Mouse (Mus musculus) kidney, postnatal 0 days (tissue): ENCODE measurements around the gene Gm37240. TPM values are rescaled to one million over a fixed set of nuclear protein-coding genes. Genes with fewer than 3 reads are reported as not detected.

ENCODE experiments used
- ATAC-seq: fragments of 200-750 bp; cut with Nextera tagmentation; replicated peaks from 2 replicates; pipeline ENCODE4 v1.8.0; 2017; ENCODE audit warnings: low read depth, moderate number of reproducible peaks, moderate TSS enrichment, moderate library complexity; ENCODE audit not compliant: low FRiP score
- DNase-seq: peaks from one replicate; pipeline ENCODE4 v3.0.0-alpha.2; 2016; ENCODE audit warnings: low spot score
- H3K27ac ChIP-seq: fragments of 300-500 bp; sonication (generic); 2 replicates; pipeline ENCODE4 v1.5.1; 2014; ENCODE audit warnings: mild to moderate bottlenecking
- H3K27me3 ChIP-seq: fragments of 300-500 bp; sonication (generic); 2 replicates; pipeline ENCODE4 v1.6.1; 2014; ENCODE audit warnings: low read length, mixed read lengths; ENCODE audit not compliant: insufficient read depth
- H3K36me3 ChIP-seq: fragments of 300-500 bp; sonication (generic); 2 replicates; pipeline ENCODE4 v1.6.1; 2014; ENCODE audit warnings: low read length, mixed read lengths; ENCODE audit not compliant: insufficient read depth
- H3K4me1 ChIP-seq: fragments of 300-500 bp; sonication (generic); replicated peaks from 2 replicates; pipeline ENCODE4 v1.6.1; 2014; ENCODE audit warnings: antibody characterized with exemption, low read length, mixed read lengths; ENCODE audit not compliant: insufficient read depth
- H3K4me2 ChIP-seq: fragments of 300-500 bp; sonication (generic); 2 replicates; pipeline ENCODE4 v1.6.1; 2014; ENCODE audit warnings: mild to moderate bottlenecking, low read length, moderate library complexity, mixed read lengths
- H3K4me3 ChIP-seq: fragments of 300-500 bp; sonication (generic); replicated peaks from 2 replicates; pipeline ENCODE4 v1.5.1; 2014; ENCODE audit warnings: low read depth, low read length
- H3K9ac ChIP-seq: fragments of 300-500 bp; sonication (generic); 2 replicates; pipeline ENCODE4 v1.6.1; 2014; ENCODE audit warnings: low read depth, low read length
- H3K9me3 ChIP-seq: fragments of 300-500 bp; sonication (generic); replicated peaks from 2 replicates; pipeline ENCODE4 v1.6.1; 2016; ENCODE audit warnings: low read length, inconsistent platforms, mixed read lengths
- CTCF ChIP-seq: IDR thresholded peaks from 2 replicates; pipeline ENCODE4 v1.5.1; 2016; ENCODE audit warnings: antibody characterized with exemption, low read depth, mild to moderate bottlenecking, moderate library complexity
- WGBS: fragments of 180-500 bp; shearing (Covaris S2); extraction: QIAGEN DNeasy Blood & Tissue Kit; methylation state at CpG from one replicate; pipeline ENCODE4 v1.1.7; 2014; 5-methylcytosine and 5-hydroxymethylcytosine counted together
- polyA plus RNA-seq: library from polyadenylated mRNA; unstranded; fragments of >200 nt; fragmentation: Nextera tagmentation; extraction: Ambion mirVana; gene quantifications from 2 replicates; pipeline ENCODE4 v1.2.1, GENCODE M21; 2015

Gm37240 gene
- polyA plus RNA-seq, 1 experiment from 2014 or later: 10.8 TPM

- Histone ChIP-seq H3K27me3 (no peaks in the 10 kb centered on the region), H3K36me3 (no peaks in the 10 kb centered on the region), H3K4me1 (no peaks in the 10 kb centered on the region), H3K27ac (no peak overlapping the region), H3K4me2 (no peak overlapping the region), H3K9ac (no peak overlapping the region), H3K9me3 (no peaks in the 10 kb centered on the region), H3K4me3 (no peak overlapping the region)
- no peak for TF ChIP-seq CTCF
- 76% methylated on average over 5 of the region's 5 CpGs for WGBS
- DNase-seq (no peak), ATAC-seq (no peak)
Observed at GRCm38 (mm10) chr3:85636716-85637447, 250.4 kb downstream of the Gm37240 start.

GRCm38 (mm10) chr3:85635591-85635990 is 251.7 kb downstream of the Gm37240 start:
- ATAC-seq: no peak
- WGBS: 88% methylated on average over 2 of the region's 2 CpGs

GRCm38 (mm10) chr3:85635126-85635419 is 252.2 kb downstream of the Gm37240 start:
- Histone ChIP-seq H3K9ac (no peak overlapping the region), H3K4me1 (no peaks in the 10 kb centered on the region), H3K27me3 (no peaks in the 10 kb centered on the region), H3K4me3 (no peak overlapping the region), H3K36me3 (no peaks in the 10 kb centered on the region), H3K4me2 (no peak overlapping the region), H3K9me3 (no peaks in the 10 kb centered on the region), H3K27ac (no peak overlapping the region)
- ATAC-seq (no peak), DNase-seq (no peak)
- 35% methylated on average over 2 of the region's 2 CpGs for WGBS
- TF ChIP-seq CTCF: no peak

More at GRCm38 (mm10) chr3:85635591-85635990, 251.7 kb downstream of the Gm37240 start:
- DNase-seq: no peak
- Histone ChIP-seq H3K27ac (no peak overlapping the region), H3K4me2 (no peak overlapping the region), H3K9me3 (no peaks in the 10 kb centered on the region), H3K4me3 (no peak overlapping the region), H3K36me3 (no peaks in the 10 kb centered on the region), H3K9ac (no peak overlapping the region), H3K27me3 (no peaks in the 10 kb centered on the region), H3K4me1 (no peaks in the 10 kb centered on the region)
- TF ChIP-seq CTCF: no peak

- Histone ChIP-seq H3K9ac (no peak overlapping the region), H3K27me3 (no peaks in the 10 kb centered on the region), H3K36me3 (no peaks in the 10 kb centered on the region), H3K4me3 (no peak overlapping the region), H3K4me2 (no peak overlapping the region), H3K4me1 (no peaks in the 10 kb centered on the region), H3K27ac (no peak overlapping the region), H3K9me3 (no peaks in the 10 kb centered on the region)
- no peak for TF ChIP-seq CTCF
- WGBS: 43% methylated on average over 8 of the region's 8 CpGs
- ATAC-seq (no peak), DNase-seq (peak; percentile 81)
Observed at GRCm38 (mm10) chr3:85634389-85635125, 252.8 kb downstream of the Gm37240 start.

DNA sequence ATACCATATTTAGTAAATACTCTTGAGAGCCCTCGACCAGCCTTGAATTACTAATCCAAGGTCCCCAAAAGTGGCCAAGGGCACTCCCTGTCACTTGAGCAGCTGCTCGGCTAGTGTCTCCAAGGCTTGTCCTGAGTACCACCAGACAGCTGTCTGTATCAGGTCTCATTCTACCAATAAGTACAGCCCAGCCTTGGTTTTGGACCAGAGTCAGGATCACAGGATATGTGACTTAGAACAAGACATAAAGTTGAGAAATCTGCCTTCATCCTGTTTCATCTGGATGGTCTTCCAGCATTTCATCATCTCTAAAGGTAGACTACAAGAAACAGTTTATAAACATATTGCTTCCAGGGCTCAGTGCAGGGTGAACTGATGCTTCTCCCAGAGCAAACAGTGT is 253.6 kb downstream of the Gm37240 start:
- DNase-seq (no peak), ATAC-seq (no peak)
- Histone ChIP-seq H3K4me2 (no peak overlapping the region), H3K36me3 (no peaks in the 10 kb centered on the region), H3K27ac (no peak overlapping the region), H3K9me3 (no peaks in the 10 kb centered on the region), H3K4me3 (no peak overlapping the region), H3K9ac (no peak overlapping the region), H3K27me3 (no peaks in the 10 kb centered on the region), H3K4me1 (no peaks in the 10 kb centered on the region)
- 68% methylated on average over 2 of the region's 2 CpGs for WGBS
- no peak for TF ChIP-seq CTCF

DNA sequence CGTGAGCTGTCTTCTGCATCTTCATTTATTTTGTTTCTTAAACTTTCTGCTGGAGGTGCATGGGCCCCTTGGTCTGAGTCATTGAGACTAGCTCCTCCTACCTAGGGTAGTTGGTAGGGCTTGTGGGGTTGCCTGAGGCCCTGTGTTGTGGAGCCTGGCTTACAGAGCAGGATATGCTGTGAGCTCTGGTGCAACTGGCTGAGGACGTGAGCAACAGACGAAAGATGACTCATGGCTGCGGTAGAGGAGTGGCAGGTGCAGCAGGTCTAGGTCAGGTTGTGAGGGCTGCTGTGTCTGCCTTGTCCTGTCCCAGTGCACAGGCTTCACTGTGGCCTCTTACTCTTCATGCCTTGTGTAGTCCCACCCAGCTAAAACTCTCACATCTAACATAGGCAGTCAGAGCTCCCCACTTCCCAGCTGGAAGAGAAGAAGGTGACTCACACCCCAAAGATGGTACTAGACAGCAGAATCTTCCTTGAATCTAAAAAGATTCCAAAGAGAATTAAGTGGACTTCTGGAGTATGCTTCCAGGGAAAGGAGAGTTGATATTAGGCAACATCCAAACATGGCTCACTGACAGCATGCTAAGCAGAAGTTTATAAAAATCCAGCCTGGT is 257.3 kb downstream of the Gm37240 start:
- Histone ChIP-seq H3K4me3 (no peak overlapping the region), H3K4me2 (no peak overlapping the region), H3K9ac (no peak overlapping the region), H3K4me1 (no peaks in the 10 kb centered on the region), H3K27me3 (no peaks in the 10 kb centered on the region), H3K9me3 (no peaks in the 10 kb centered on the region), H3K27ac (no peak overlapping the region), H3K36me3 (no peaks in the 10 kb centered on the region)
- ATAC-seq (no peak; the same call in 1 of the 2 replicates), DNase-seq (no peak)
- 88% methylated on average over 4 of the region's 4 CpGs for WGBS
- no peak for TF ChIP-seq CTCF
